Mouse (Mus musculus): ENCODE results near the gene Medag.

DNA sequence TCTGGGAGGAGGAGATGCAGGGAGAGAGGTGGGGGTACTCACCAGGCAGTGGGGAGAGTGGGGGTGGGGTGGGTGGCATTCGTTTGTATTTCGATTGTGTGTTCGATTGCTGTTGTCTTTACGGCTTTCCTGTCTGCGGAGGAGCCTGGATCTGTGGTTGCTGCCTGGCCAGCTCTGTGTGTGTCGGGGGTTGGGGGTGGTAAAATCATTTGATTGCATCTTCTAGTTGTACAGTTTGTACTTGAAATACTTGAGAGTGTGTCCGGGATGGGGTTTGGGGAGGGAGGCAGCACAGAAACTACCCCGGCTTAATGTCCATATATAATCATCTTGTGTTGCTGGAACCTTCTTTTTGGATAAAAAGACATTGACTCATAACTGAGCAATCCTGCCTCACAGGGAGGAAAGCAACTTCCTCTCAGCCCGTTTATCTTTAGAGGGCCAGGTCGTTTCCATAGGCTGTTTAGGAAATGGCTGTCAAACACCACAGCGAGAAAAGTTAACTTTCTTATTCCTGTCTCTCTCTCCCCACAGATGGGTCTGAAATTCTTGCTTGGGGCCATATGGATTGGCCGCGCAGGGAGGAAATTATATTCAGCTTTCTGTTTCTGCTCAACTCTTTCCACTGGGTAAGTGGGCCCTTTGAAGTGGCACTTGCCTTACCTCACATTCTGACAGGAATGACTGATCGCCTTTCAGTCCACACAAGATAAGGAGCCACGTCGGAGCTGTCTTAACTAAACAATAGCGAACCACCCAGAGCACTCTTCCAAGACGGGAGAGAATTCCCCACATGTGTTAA, 19.8 kb upstream of the Medag start:
- TF ChIP-seq CEBPB (IDR thresholded peaks at IDR 0.05; ENCODE audit: insufficient read depth, poor library complexity, severe bottlenecking) (no peak), POLR2A (IDR thresholded peaks at IDR 0.05; ENCODE audit: insufficient read length, low read depth) (no peak), USF1 (IDR thresholded peaks at IDR 0.05; ENCODE audit: low read depth) (no peak), POLR2AphosphoS2 (IDR thresholded peaks at IDR 0.05; ENCODE audit: insufficient read length, low read depth) (no peak), MAX (IDR thresholded peaks at IDR 0.05; ENCODE audit: low read depth) (no peak)

Measured in myocyte (in vitro differentiated cells).